Mouse (Mus musculus): ENCODE results near the gene 2410015M20Rik.

DNA sequence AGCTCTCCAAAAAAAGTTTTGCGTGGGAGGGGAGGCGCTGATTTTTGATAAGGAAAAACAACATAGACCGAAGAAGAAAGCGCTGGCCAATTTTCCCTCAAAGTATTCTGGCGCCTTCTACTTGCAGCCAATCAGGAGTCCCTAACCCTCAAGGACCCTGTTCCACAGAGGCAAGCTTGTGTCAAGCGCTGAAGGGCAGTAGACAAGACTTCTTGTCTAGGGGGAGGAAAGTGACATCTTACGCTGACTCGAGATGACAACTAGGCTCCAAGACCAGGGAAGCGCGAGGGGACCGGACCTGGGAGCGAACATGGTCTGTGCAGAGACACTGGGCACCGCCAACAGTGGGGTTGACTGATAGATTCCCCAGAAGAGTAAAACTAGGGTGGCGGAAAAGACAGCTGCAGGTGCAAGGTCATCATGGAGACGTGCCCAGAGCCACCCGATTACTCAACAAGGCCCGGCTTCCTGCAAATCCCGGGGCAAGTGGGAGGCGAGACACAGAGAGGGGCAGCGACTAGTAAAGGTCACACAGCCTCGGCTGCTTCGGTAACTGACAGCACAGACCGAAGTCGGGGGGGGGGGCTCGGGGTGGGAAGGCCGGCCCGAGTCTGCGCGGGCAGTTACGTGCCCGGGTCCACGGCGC is 25.8 kb downstream of the 2410015M20Rik start:
- TF ChIP-seq CTCF (IDR thresholded peaks at IDR 0.05; ENCODE audit: borderline replicate concordance, control insufficient read depth, extremely low read depth, insufficient read depth, low read length, poor library complexity) = no peak
- TF ChIP-seq POLR2A (IDR thresholded peaks at IDR 0.05; ENCODE audit: control insufficient read depth, extremely low read depth, insufficient read depth, low read length, poor library complexity) = no peak

Measured in thymus, adult 2 months (tissue).